In genomic region chr9:43915015-43915414, GRCm38 (mm10) we compare ENCODE assay signal across 17 mouse cellular contexts.
DNase-seq lines count a peak whose midpoint lies in the region; ATAC-seq and TF ChIP-seq lines count a peak whose summit lies in the region.
"Had no signal": no experiment of that assay in that cellular context is flagged by ENCODE, and none has a peak within 500 bp of the region (broad histone marks: within the 10 kb centered on the region; RNA-seq: fewer than 3 reads in every experiment).

No protein-coding gene starts in this region.

- H3K9ac ChIP-seq in liver, postnatal 0 days (replicated peaks): no peak overlapping the region
- no peak overlapping the region for H3K9ac ChIP-seq in MEL (ENCODE audit: control insufficient read depth, low read depth, low read length, poor library complexity, severe bottlenecking)
- no peak overlapping the region for H3K9ac ChIP-seq in limb, embryonic 11.5 days (ENCODE audit: low read length)
- H3K9ac ChIP-seq: forebrain, embryonic 13.5 days; liver, embryonic 14.5 days; midbrain, embryonic 12.5 days had no signal

- no peak for TF ChIP-seq POLR2A in MEL (IDR thresholded peaks at IDR 0.05; ENCODE audit: control insufficient read depth in 1 of 2, insufficient read depth in 1 of 2, low read depth in 1 of 2, low read length in 2 of 2, poor library complexity in 1 of 2)

- no peaks in the 10 kb centered on the region for H3K36me3 ChIP-seq in liver, postnatal 0 days (replicated peaks; ENCODE audit: insufficient read depth, low read length)
- no peaks in the 10 kb centered on the region for H3K36me3 ChIP-seq in MEL (ENCODE audit: control insufficient read depth in 1 of 2, insufficient read depth in 2 of 2, low read length in 2 of 2)
- no peaks in the 10 kb centered on the region for H3K36me3 ChIP-seq in limb, embryonic 11.5 days (ENCODE audit: control insufficient read depth, insufficient read depth, low read length)
- H3K36me3 ChIP-seq: hindbrain, embryonic 10.5 days; midbrain, embryonic 12.5 days had no signal

- no peaks in the 10 kb centered on the region for H3K4me1 ChIP-seq in liver, postnatal 0 days (ENCODE audit: insufficient read depth)
- no peaks in the 10 kb centered on the region for H3K4me1 ChIP-seq in MEL (ENCODE audit: control insufficient read depth in 1 of 2, insufficient read depth in 2 of 2, low read length in 2 of 2)
- H3K4me1 ChIP-seq in limb, embryonic 11.5 days (ENCODE audit: control insufficient read depth, insufficient read depth, low read length): no peaks in the 10 kb centered on the region

- TF ChIP-seq RAD21 in MEL (IDR thresholded peaks at IDR 0.05; ENCODE audit: low read depth, low read length): no peak

- no peak overlapping the region for H3K4me3 ChIP-seq in liver, postnatal 0 days (ENCODE audit: low read depth, low read length)
- no peak overlapping the region for H3K4me3 ChIP-seq in MEL (ENCODE audit: control insufficient read depth in 1 of 2, insufficient read depth in 1 of 2, low read depth in 2 of 2, low read length in 2 of 2)
- no peak overlapping the region for H3K4me3 ChIP-seq in limb, embryonic 11.5 days (ENCODE audit: low read depth, low read length)
- H3K4me3 ChIP-seq: forebrain, embryonic 13.5 days; hindbrain, embryonic 10.5 days; midbrain, embryonic 12.5 days had no signal

- ATAC-seq in liver, postnatal 0 days: no peak
- ATAC-seq in limb, embryonic 11.5 days (ENCODE audit: insufficient number of reproducible peaks, low FRiP score, low TSS enrichment, low read depth): no peak
- ATAC-seq: forebrain, embryonic 13.5 days; inflammation-experienced regulatory T-cells, adult 6 months had no signal

- no peak overlapping the region for H3K27ac ChIP-seq in liver, postnatal 0 days (ENCODE audit: low read depth)
- H3K27ac ChIP-seq in MEL (ENCODE audit: control insufficient read depth, low read depth, low read length): no peak overlapping the region
- H3K27ac ChIP-seq in limb, embryonic 11.5 days (replicated peaks; ENCODE audit: low read depth, low read length): no peak overlapping the region
- H3K27ac ChIP-seq: forebrain, embryonic 13.5 days; hindbrain, embryonic 10.5 days; liver, embryonic 14.5 days; midbrain, embryonic 12.5 days had no signal

- no peak for TF ChIP-seq CTCF in liver, postnatal 0 days (IDR thresholded peaks at IDR 0.05; ENCODE audit: low read depth)
- TF ChIP-seq CTCF in MEL (IDR thresholded peaks at IDR 0.05 in 2 of 3, conservative IDR thresholded peaks at IDR 0.05 in 1 of 3; ENCODE audit: control insufficient read depth in 1 of 3, insufficient read depth in 1 of 3, low read depth in 2 of 3, low read length in 3 of 3, poor library complexity in 1 of 3, severe bottlenecking in 1 of 3): no peak

- DNase-seq in liver: peak; percentile 9
- no peak for DNase-seq in liver, postnatal 0 days
- DNase-seq in MEL (ENCODE audit: low read depth, low spot score): peak; percentile 9
- peak; percentile 46 for DNase-seq in ZHBTc4 (ENCODE audit: low read depth, low spot score)
- DNase-seq in limb, embryonic 11.5 days (ENCODE audit: low spot score): peak; percentile 69
- no peak for DNase-seq in cerebellum, postnatal 4 days (ENCODE audit: low spot score in 2 of 2)
- no peak for DNase-seq in left cerebral cortex, postnatal 14 days (ENCODE audit: low spot score in 2 of 2)
- DNase-seq: cerebellum, postnatal 14 days; kidney, postnatal 14 days; left cerebral cortex, postnatal 4 days; lung, postnatal 36 days; spleen, adult 18-20 months had no signal

- no peaks in the 10 kb centered on the region for H3K79me2 ChIP-seq in MEL (ENCODE audit: control insufficient read depth, insufficient read depth, low read length, poor library complexity)

- no peaks in the 10 kb centered on the region for H3K9me3 ChIP-seq in liver, postnatal 0 days (ENCODE audit: low read length)
- H3K9me3 ChIP-seq in MEL (replicated peaks; ENCODE audit: insufficient read depth, low read length): no peaks in the 10 kb centered on the region
- no peaks in the 10 kb centered on the region for H3K9me3 ChIP-seq in limb, embryonic 11.5 days (ENCODE audit: control insufficient read depth, low read length)
- H3K9me3 ChIP-seq: forebrain, embryonic 13.5 days; midbrain, embryonic 12.5 days had no signal

- WGBS in liver, postnatal 0 days (ENCODE audit: insufficient replicate concordance): 43% methylated on average over 5 of the region's 5 CpGs
- 54% methylated on average over 5 of the region's 5 CpGs for WGBS in limb, embryonic 11.5 days

- 0 out of 2 replicates have a peak, but pooled peaks cover 2% of the 10 kb centered on the region for H3K27me3 ChIP-seq in liver, postnatal 0 days (ENCODE audit: insufficient read depth, low read length)
- no peaks in the 10 kb centered on the region; a peak in 1 of 4 replicates for H3K27me3 ChIP-seq in MEL (ENCODE audit: control insufficient read depth in 1 of 2, insufficient read depth in 2 of 2, low read length in 2 of 2)
- H3K27me3 ChIP-seq in limb, embryonic 11.5 days (ENCODE audit: control insufficient read depth, insufficient read depth, low read length): no peaks in the 10 kb centered on the region

- no peak for TF ChIP-seq EP300 in liver, postnatal 0 days (IDR thresholded peaks at IDR 0.05; ENCODE audit: low read depth)
- TF ChIP-seq EP300 in MEL (IDR thresholded peaks at IDR 0.05; ENCODE audit: low read depth in 1 of 2, low read length in 2 of 2): no peak

- H3K4me2 ChIP-seq in liver, postnatal 0 days (ENCODE audit: low read depth, low read length): no peak overlapping the region
- no peak overlapping the region for H3K4me2 ChIP-seq in limb, embryonic 11.5 days (ENCODE audit: low read depth, severe bottlenecking)
- H3K4me2 ChIP-seq: forebrain, embryonic 13.5 days; midbrain, embryonic 12.5 days had no signal

- intact Hi-C loops in left cerebral cortex, postnatal 14 days (cut with DNase I): no loop called here

TF ChIP-seq in MEL, 35 proteins besides CTCF, POLR2A, EP300 and RAD21:
- TF ChIP-seq NELFE (IDR thresholded peaks at IDR 0.05; ENCODE audit: low read depth, low read length) (no peak), MAFK (IDR thresholded peaks at IDR 0.05; ENCODE audit: borderline replicate concordance, low read depth, low read length) (no peak), MAZ (IDR thresholded peaks at IDR 0.05; ENCODE audit: low read depth, low read length) (no peak)

Comparison
In these comparisons a context has a peak if more than half of its experiments do, and no peak if none do; other contexts are left out.
1. DNase-seq: peak in liver (single experiment), MEL (single experiment), ZHBTc4 (single experiment) and limb, embryonic 11.5 days (single experiment); none in liver, postnatal 0 days (single experiment), cerebellum, postnatal 4 days (0 of 2) and left cerebral cortex, postnatal 14 days (0 of 2).